Mouse (Mus musculus) gonadal fat pad, adult 2 months (tissue): Measurements from ENCODE around the gene Wbp11. TPM values are rescaled to one million over a fixed set of nuclear protein-coding genes. Genes with fewer than 3 reads are reported as not detected.

Source experiments
- polyA plus RNA-seq: library from polyadenylated mRNA; depleted of rRNA; stranded (reverse); fragments of >200 nt; gene quantifications from 2 replicates; pipeline ENCODE4 v1.2.3, GENCODE M21; 2012; rRNA removed

Wbp11 gene
- polyA plus RNA-seq, 1 experiment: 25.2 TPM

Other genes with a start within 250 kb of the Wbp11 start
- gene Plbd1, start 166.3 kb downstream of the Wbp11 start, polyA plus RNA-seq: 21.5 and 35.8 TPM in 2 replicates
- gene Gucy2c, start 46.5 kb downstream of the Wbp11 start, polyA plus RNA-seq: 0.04 and 0.09 TPM in 2 replicates
- 0.66 and 0.97 TPM in 2 replicates for gene Hist4h4, start 23.8 kb downstream of the Wbp11 start, polyA plus RNA-seq
- 224 and 310 TPM in 2 replicates for gene H2afj, start 20.0 kb downstream of the Wbp11 start, polyA plus RNA-seq
- 0.86 and 2.3 TPM in 2 replicates for gene BC049715, start 607 bp downstream of the Wbp11 start, polyA plus RNA-seq
- gene Smco3, start 7.2 kb upstream of the Wbp11 start, polyA plus RNA-seq: 0.08 and 0.12 TPM in 2 replicates
- 10.3 and 12.8 TPM in 2 replicates for gene Art4, start 29.5 kb upstream of the Wbp11 start, polyA plus RNA-seq
- 1,037 and 1,559 TPM in 2 replicates for gene Mgp, start 47.6 kb upstream of the Wbp11 start, polyA plus RNA-seq
- 0.08 TPM in 2 replicates for gene Erp27, start 93.9 kb upstream of the Wbp11 start, polyA plus RNA-seq
- gene Pde6h, start 95.6 kb upstream of the Wbp11 start, polyA plus RNA-seq: 0.30 and 23.6 TPM in 2 replicates
- gene Arhgdib, start 113.7 kb upstream of the Wbp11 start, polyA plus RNA-seq: 46.4 and 53.8 TPM in 2 replicates